Mouse (Mus musculus): ENCODE data around the gene Hmgcs2. TPM values are rescaled to one million over a fixed set of nuclear protein-coding genes. Genes with fewer than 3 reads are reported as not detected.

The Hmgcs2 gene
- total and polyA plus RNA-seq, 3 experiments = 0.12 to 0.81 TPM; not detected in 1

- H3K36me3 ChIP-seq (ENCODE audit: control insufficient read depth in 1 of 2, insufficient read depth in 2 of 2, low read length in 2 of 2) = peaks cover 0 to 11% of the 10 kb centered on the region in 2 experiments; a peak in 2 of 4 replicates
- no peak overlapping the region for H3K4me3 ChIP-seq (ENCODE audit: control insufficient read depth in 1 of 2, insufficient read depth in 1 of 2, low read depth in 2 of 2, low read length in 2 of 2)
- H3K79me2 ChIP-seq (ENCODE audit: control insufficient read depth, insufficient read depth, low read length, poor library complexity) = no peaks in the 10 kb centered on the region
- no peak overlapping the region for H3K27ac ChIP-seq (ENCODE audit: control insufficient read depth, low read depth, low read length)
- no peaks in the 10 kb centered on the region for H3K9me3 ChIP-seq (replicated peaks; ENCODE audit: insufficient read depth, low read length)
- no peak for DNase-seq (ENCODE audit: low read depth, low spot score)
- TF ChIP-seq MEF2A (IDR thresholded peaks at IDR 0.05; ENCODE audit: extremely low read depth, insufficient replicate concordance, low read depth, low read length, poor library complexity, severe bottlenecking) (no peak), CHD1 (IDR thresholded peaks at IDR 0.05; ENCODE audit: low read depth, low read length) (no peak), MXI1 (IDR thresholded peaks at IDR 0.05; ENCODE audit: low read depth, low read length) (no peak), NRF1 (IDR thresholded peaks at IDR 0.05; ENCODE audit: insufficient read depth, low read depth, low read length, poor library complexity, severe bottlenecking) (no peak), MAZ (IDR thresholded peaks at IDR 0.05; ENCODE audit: low read depth, low read length) (no peak), MAFK (IDR thresholded peaks at IDR 0.05; ENCODE audit: borderline replicate concordance, low read depth, low read length) (no peak), ZNF384 (IDR thresholded peaks at IDR 0.05; ENCODE audit: low read depth, low read length) (no peak), RAD21 (IDR thresholded peaks at IDR 0.05; ENCODE audit: low read depth, low read length) (no peak), MYC (IDR thresholded peaks at IDR 0.05; ENCODE audit: low read depth, low read length) (no peak)
- H3K9ac ChIP-seq (ENCODE audit: control insufficient read depth, low read depth, low read length, poor library complexity, severe bottlenecking) = no peak overlapping the region
- no peaks in the 10 kb centered on the region for H3K27me3 ChIP-seq (ENCODE audit: control insufficient read depth in 1 of 2, insufficient read depth in 2 of 2, low read length in 2 of 2)
- H3K4me1 ChIP-seq (ENCODE audit: control insufficient read depth in 1 of 2, insufficient read depth in 2 of 2, low read length in 2 of 2) = no peaks in the 10 kb centered on the region; a peak in 1 of 4 replicates
Observed at GRCm38 (mm10) chr3:98317143-98317542, 36.9 kb downstream of the Hmgcs2 start.

DNA sequence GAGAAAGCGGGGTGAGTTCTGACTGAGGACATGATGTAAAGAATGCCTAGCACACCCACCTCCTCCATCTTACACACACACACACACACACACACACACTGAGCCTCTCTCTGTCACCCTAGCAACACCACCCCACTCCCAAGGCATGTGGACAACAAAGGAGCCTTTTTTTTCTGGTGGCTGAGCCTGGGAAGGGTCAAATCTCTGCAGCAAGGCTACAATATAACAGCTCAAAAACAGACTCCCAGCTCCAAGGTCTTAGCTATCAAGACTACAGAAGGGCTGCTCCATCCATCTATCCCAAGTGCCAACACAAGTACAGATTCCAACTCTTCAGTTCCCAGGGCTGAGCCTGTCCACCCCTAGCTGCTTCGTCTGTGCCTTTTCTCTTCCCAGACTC, 39.0 kb downstream of the Hmgcs2 start:
- peaks cover 0 to 14% of the 10 kb centered on the region in 2 experiments; a peak in 2 of 4 replicates for H3K36me3 ChIP-seq (ENCODE audit: control insufficient read depth in 1 of 2, insufficient read depth in 2 of 2, low read length in 2 of 2)
- no peak overlapping the region for H3K9ac ChIP-seq (ENCODE audit: control insufficient read depth, low read depth, low read length, poor library complexity, severe bottlenecking)
- no peaks in the 10 kb centered on the region for H3K79me2 ChIP-seq (ENCODE audit: control insufficient read depth, insufficient read depth, low read length, poor library complexity)
- no peaks in the 10 kb centered on the region for H3K9me3 ChIP-seq (replicated peaks; ENCODE audit: insufficient read depth, low read length)
- no peak overlapping the region for H3K4me3 ChIP-seq (ENCODE audit: control insufficient read depth in 1 of 2, insufficient read depth in 1 of 2, low read depth in 2 of 2, low read length in 2 of 2)
- no peak for DNase-seq (ENCODE audit: low read depth, low spot score)
- no peak overlapping the region for H3K27ac ChIP-seq (ENCODE audit: control insufficient read depth, low read depth, low read length)
- TF ChIP-seq POLR2AphosphoS5 (IDR thresholded peaks at IDR 0.05; ENCODE audit: borderline replicate concordance, low read depth, low read length) = no peak
- TF ChIP-seq POLR2A (IDR thresholded peaks at IDR 0.05; ENCODE audit: control insufficient read depth in 1 of 2, insufficient read depth in 1 of 2, low read depth in 1 of 2, low read length in 2 of 2, poor library complexity in 1 of 2) = no peak
- no peak for TF ChIP-seq MAZ (IDR thresholded peaks at IDR 0.05; ENCODE audit: low read depth, low read length)
- TF ChIP-seq GATA1 (IDR thresholded peaks at IDR 0.05; ENCODE audit: low read depth, low read length) = no peak
- no peak for TF ChIP-seq CHD1 (IDR thresholded peaks at IDR 0.05; ENCODE audit: low read depth, low read length)
- no peak for TF ChIP-seq ZMIZ1 (IDR thresholded peaks at IDR 0.05; ENCODE audit: low read depth, low read length)
- no peak for TF ChIP-seq JUND (IDR thresholded peaks at IDR 0.05; ENCODE audit: low read depth, low read length)
- TF ChIP-seq RAD21 (IDR thresholded peaks at IDR 0.05; ENCODE audit: low read depth, low read length) = no peak
- no peak for TF ChIP-seq ZKSCAN1 (IDR thresholded peaks at IDR 0.05; ENCODE audit: low read depth, low read length)
- TF ChIP-seq RCOR1 (IDR thresholded peaks at IDR 0.05; ENCODE audit: low read depth, low read length) = no peak
- TF ChIP-seq UBTF (IDR thresholded peaks at IDR 0.05; ENCODE audit: borderline replicate concordance, insufficient read depth, low read depth, low read length) = no peak
- no peak for TF ChIP-seq CHD2 (IDR thresholded peaks at IDR 0.05; ENCODE audit: low read length)
- no peaks in the 10 kb centered on the region for H3K4me1 ChIP-seq (ENCODE audit: control insufficient read depth in 1 of 2, insufficient read depth in 2 of 2, low read length in 2 of 2)
- no peaks in the 10 kb centered on the region for H3K27me3 ChIP-seq (ENCODE audit: control insufficient read depth in 1 of 2, insufficient read depth in 2 of 2, low read length in 2 of 2)

Measured in MEL (cell line).